Mouse (Mus musculus) bone marrow macrophage, adult 2 months (primary cell): ENCODE results near the gene 1700020D05Rik.
A peak's percentile ranks its signal among the peaks of the same experiment; 100 is the strongest.

Experiments
- CTCF ChIP-seq: IDR thresholded peaks from 2 replicates; pipeline ENCODE4 v1.5.1; 2012; ENCODE audit warnings: low read depth, mild to moderate bottlenecking, low read length, moderate library complexity
- POLR2A ChIP-seq: IDR thresholded peaks from 2 replicates; pipeline ENCODE4 v1.6.1; 2012; ENCODE audit warnings: mild to moderate bottlenecking, low read depth, low read length, borderline replicate concordance

DNA sequence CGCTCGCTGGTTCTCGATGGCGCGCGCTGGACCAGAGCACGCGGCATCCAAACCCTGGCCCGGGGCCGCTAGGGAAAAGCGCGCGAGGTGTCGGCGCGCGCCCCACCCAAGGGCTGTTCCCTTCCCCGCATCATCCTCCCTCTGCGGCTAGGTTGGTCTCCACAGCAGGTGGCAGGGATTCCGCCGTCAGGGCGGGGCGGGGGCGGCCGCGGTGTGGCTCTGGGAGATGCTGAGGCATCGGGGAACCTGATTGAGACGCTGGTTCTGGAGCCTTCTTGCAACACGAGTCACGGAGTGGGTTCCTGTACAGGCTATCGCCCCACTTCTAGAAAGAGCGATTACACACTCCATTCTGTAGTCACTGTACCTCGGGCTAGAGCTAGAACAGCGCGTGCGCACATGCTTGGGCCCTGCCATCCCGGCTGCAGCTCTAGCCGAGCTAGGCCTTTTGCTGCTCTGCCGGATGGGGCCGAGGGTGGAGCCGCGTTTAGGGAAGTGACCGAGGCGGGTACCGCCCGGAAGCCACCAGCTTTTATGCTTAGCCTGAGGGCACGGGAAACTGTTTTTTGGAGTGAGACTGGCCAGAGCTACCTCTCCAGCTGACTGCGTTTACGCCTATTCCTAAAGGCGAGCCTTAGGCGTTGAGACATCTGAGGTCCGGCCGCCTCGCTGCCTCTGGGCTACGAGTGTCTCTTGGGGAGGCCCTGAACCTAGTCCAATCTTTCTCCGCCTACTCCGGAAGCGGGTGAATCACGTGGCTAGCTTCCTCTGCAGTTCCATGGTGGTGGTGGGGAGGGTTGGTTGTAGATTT, 12.5 kb downstream of the 1700020D05Rik start:
- TF ChIP-seq POLR2A, result 0 out of 2 replicates have a peak, but pooled peaks have one; percentile 45
- no peak for TF ChIP-seq CTCF
